Mouse (Mus musculus) olfactory bulb, adult 2 months (tissue): ENCODE data around the gene Rgl1.

ENCODE experiments used
- CTCF ChIP-seq: fragments of 200-500 bp; IDR thresholded peaks from 2 replicates; pipeline ENCODE4 v1.5.1; 2012; ENCODE audit warnings: low read depth, mild to moderate bottlenecking, low read length, moderate library complexity; ENCODE audit not compliant: insufficient read depth
- POLR2A ChIP-seq: fragments of 200-500 bp; IDR thresholded peaks from 2 replicates; pipeline ENCODE4 v1.6.1; 2012; ENCODE audit warnings: mild to moderate bottlenecking, low read depth, low read length, moderate library complexity; ENCODE audit not compliant: insufficient read depth

DNA sequence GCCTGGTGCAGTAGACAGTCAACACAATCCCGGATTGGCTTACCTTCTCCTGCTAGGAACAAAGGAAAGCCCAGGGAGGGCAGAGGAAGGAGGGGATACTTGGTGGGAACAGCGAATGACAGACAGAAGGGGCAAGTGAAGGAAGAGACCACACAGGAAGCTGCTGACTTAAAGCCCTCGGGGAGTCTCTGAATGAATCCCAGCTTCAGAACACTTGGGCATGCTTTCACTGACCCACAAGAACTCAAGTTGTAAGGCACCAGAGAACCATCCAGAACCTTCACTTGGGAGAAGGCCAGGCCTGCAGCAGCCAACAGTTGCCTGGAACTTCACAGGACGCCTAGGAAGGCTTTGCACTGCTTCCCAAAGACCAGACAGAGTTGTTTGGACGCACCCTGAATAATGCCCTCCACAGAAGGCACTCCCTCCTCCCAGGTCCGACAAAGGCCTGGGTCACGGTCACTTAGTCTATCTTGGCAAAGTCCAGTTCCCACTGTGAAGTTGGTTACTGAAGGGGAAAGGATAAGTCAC is 189.5 kb downstream of the Rgl1 start:
- TF ChIP-seq CTCF = no peak
- TF ChIP-seq POLR2A = no peak
